Mouse (Mus musculus) lung, embryonic 16.5 days (tissue): ENCODE data around the gene Mbd5. TPM values are rescaled to one million over a fixed set of nuclear protein-coding genes. Genes with fewer than 3 reads are reported as not detected.

Experiments used
- ATAC-seq: fragments of 200-750 bp; cut with Nextera tagmentation; 2 replicates; pipeline ENCODE4 v1.8.0; 2017; ENCODE audit warnings: low read depth, mild to moderate bottlenecking, moderate library complexity
- H3K27ac ChIP-seq: fragments of 300-500 bp; sonication (generic); 2 replicates; pipeline ENCODE4 v1.5.1; 2014; ENCODE audit warnings: mild to moderate bottlenecking, control low read depth, low read length
- H3K27me3 ChIP-seq: fragments of 300-500 bp; sonication (generic); 2 replicates; pipeline ENCODE4 v1.6.1; 2014; ENCODE audit warnings: low read depth, low read length, mixed read lengths; ENCODE audit not compliant: control insufficient read depth, insufficient read depth
- H3K36me3 ChIP-seq: fragments of 300-500 bp; sonication (generic); 2 replicates; pipeline ENCODE4 v1.6.1; 2014; ENCODE audit warnings: low read length; ENCODE audit not compliant: control insufficient read depth, insufficient read depth
- H3K4me1 ChIP-seq: fragments of 300-500 bp; sonication (generic); replicated peaks from 2 replicates; pipeline ENCODE4 v1.6.1; 2014; ENCODE audit warnings: low read length, mixed read lengths; ENCODE audit not compliant: control insufficient read depth, insufficient read depth
- H3K4me2 ChIP-seq: fragments of 300-500 bp; sonication (generic); 2 replicates; pipeline ENCODE4 v1.6.1; 2014; ENCODE audit warnings: low read depth, low read length, control low read depth
- H3K4me3 ChIP-seq: fragments of 300-500 bp; sonication (generic); 2 replicates; pipeline ENCODE4 v1.5.1; 2014; ENCODE audit warnings: mild to moderate bottlenecking, low read length, control low read depth
- H3K9ac ChIP-seq: fragments of 300-500 bp; sonication (generic); 2 replicates; pipeline ENCODE4 v1.6.1; 2014; ENCODE audit warnings: low read length, control low read depth
- H3K9me3 ChIP-seq: fragments of 300-500 bp; sonication (generic); 2 replicates; pipeline ENCODE4 v1.6.1; 2016; ENCODE audit warnings: low read length; ENCODE audit not compliant: control insufficient read depth
- WGBS: fragments of 180-500 bp; shearing (Covaris S2); extraction: QIAGEN DNeasy Blood & Tissue Kit; methylation state at CpG from one replicate; pipeline ENCODE4 v1.1.7; 2014; 5-methylcytosine and 5-hydroxymethylcytosine counted together
- polyA plus RNA-seq: library from polyadenylated mRNA; unstranded; fragments of >200 nt; fragmentation: Nextera tagmentation; extraction: Ambion mirVana; gene quantifications from 2 replicates; pipeline ENCODE4 v1.2.1, GENCODE M21; 2015

The Mbd5 gene
- polyA plus RNA-seq, 1 experiment from 2014 or later, result 29.3 TPM

GRCm38 (mm10) chr2:49345786-49346185, 396.5 kb downstream of the Mbd5 start:
- H3K4me3 ChIP-seq, result no peak overlapping the region
- H3K9me3 ChIP-seq, result no peaks in the 10 kb centered on the region
- ATAC-seq, result no peak
- peaks cover 9% of the 10 kb centered on the region for H3K4me1 ChIP-seq
- no peak overlapping the region for H3K9ac ChIP-seq
- H3K27me3 ChIP-seq, result no peaks in the 10 kb centered on the region
- H3K4me2 ChIP-seq, result no peak overlapping the region
- no peaks in the 10 kb centered on the region for H3K36me3 ChIP-seq
- no peak overlapping the region for H3K27ac ChIP-seq
- WGBS, result 31% methylated on average over 2 of the region's 2 CpGs

- ATAC-seq, result peak; percentile 97
- 14% methylated on average over 5 of the region's 5 CpGs for WGBS
- no peaks in the 10 kb centered on the region for H3K36me3 ChIP-seq
- H3K4me2 ChIP-seq, result no peak overlapping the region
- peak overlapping the region; percentile 64 for H3K27ac ChIP-seq
- no peaks in the 10 kb centered on the region for H3K9me3 ChIP-seq
- H3K9ac ChIP-seq, result no peak overlapping the region
- no peak overlapping the region for H3K4me3 ChIP-seq
- no peaks in the 10 kb centered on the region for H3K27me3 ChIP-seq
- peaks cover 9% of the 10 kb centered on the region for H3K4me1 ChIP-seq
Measured at GRCm38 (mm10) chr2:49349813-49350212, 400.5 kb downstream of the Mbd5 start.

GRCm38 (mm10) chr2:49350852-49351251, 401.5 kb downstream of the Mbd5 start:
- H3K27ac ChIP-seq, result no peak overlapping the region
- peaks cover 9% of the 10 kb centered on the region for H3K4me1 ChIP-seq
- no peaks in the 10 kb centered on the region for H3K27me3 ChIP-seq
- H3K4me3 ChIP-seq, result no peak overlapping the region
- no peaks in the 10 kb centered on the region for H3K36me3 ChIP-seq
- H3K9me3 ChIP-seq, result no peaks in the 10 kb centered on the region
- 80% methylated on average over 4 of the region's 4 CpGs for WGBS
- no peak for ATAC-seq
- no peak overlapping the region for H3K4me2 ChIP-seq
- H3K9ac ChIP-seq, result no peak overlapping the region

GRCm38 (mm10) chr2:49354066-49354465, 404.8 kb downstream of the Mbd5 start:
- ATAC-seq, result no peak

GRCm38 (mm10) chr2:49355867-49356266, 406.6 kb downstream of the Mbd5 start:
- H3K9me3 ChIP-seq, result no peaks in the 10 kb centered on the region
- no peak overlapping the region for H3K4me3 ChIP-seq
- H3K4me1 ChIP-seq, result no peaks in the 10 kb centered on the region
- no peaks in the 10 kb centered on the region for H3K27me3 ChIP-seq
- WGBS, result 66% methylated on average over 8 of the region's 8 CpGs
- peak; percentile 58 for ATAC-seq
- no peak overlapping the region for H3K9ac ChIP-seq
- no peak overlapping the region for H3K27ac ChIP-seq
- no peak overlapping the region for H3K4me2 ChIP-seq
- no peaks in the 10 kb centered on the region for H3K36me3 ChIP-seq

More at GRCm38 (mm10) chr2:49354066-49354465, 404.8 kb downstream of the Mbd5 start:
- Histone ChIP-seq H3K4me1 (peaks cover 8% of the 10 kb centered on the region), H3K4me3 (no peak overlapping the region), H3K27me3 (no peaks in the 10 kb centered on the region), H3K9me3 (no peaks in the 10 kb centered on the region), H3K36me3 (no peaks in the 10 kb centered on the region), H3K9ac (no peak overlapping the region), H3K4me2 (no peak overlapping the region), H3K27ac (no peak overlapping the region)
- WGBS, result 60% methylated on average over 1 of the region's 1 CpGs

GRCm38 (mm10) chr2:49358128-49358814, 409.0 kb downstream of the Mbd5 start:
- H3K9me3 ChIP-seq, result no peaks in the 10 kb centered on the region
- WGBS, result 75% methylated on average over 7 of the region's 7 CpGs
- H3K27ac ChIP-seq, result no peak overlapping the region
- no peaks in the 10 kb centered on the region for H3K4me1 ChIP-seq
- ATAC-seq, result no peak
- no peaks in the 10 kb centered on the region for H3K27me3 ChIP-seq
- no peak overlapping the region for H3K9ac ChIP-seq
- no peak overlapping the region for H3K4me2 ChIP-seq
- H3K36me3 ChIP-seq, result no peaks in the 10 kb centered on the region
- H3K4me3 ChIP-seq, result no peak overlapping the region

- Histone ChIP-seq H3K4me1 (no peaks in the 10 kb centered on the region), H3K27me3 (no peaks in the 10 kb centered on the region), H3K4me3 (no peak overlapping the region), H3K36me3 (no peaks in the 10 kb centered on the region), H3K9ac (no peak overlapping the region), H3K9me3 (no peaks in the 10 kb centered on the region), H3K4me2 (no peak overlapping the region), H3K27ac (no peak overlapping the region)
- no peak; the same call in 1 of the 2 replicates for ATAC-seq
- WGBS, result 63% methylated on average over 4 of the region's 4 CpGs
Measured at GRCm38 (mm10) chr2:49358839-49359520, 409.7 kb downstream of the Mbd5 start.

GRCm38 (mm10) chr2:49359706-49360105, 410.4 kb downstream of the Mbd5 start:
- Histone ChIP-seq H3K4me2 (no peak overlapping the region), H3K36me3 (no peaks in the 10 kb centered on the region), H3K27ac (no peak overlapping the region), H3K4me3 (no peak overlapping the region), H3K9me3 (no peaks in the 10 kb centered on the region), H3K4me1 (no peaks in the 10 kb centered on the region), H3K9ac (no peak overlapping the region), H3K27me3 (no peaks in the 10 kb centered on the region)
- WGBS, result 45% methylated on average over 4 of the region's 4 CpGs
- ATAC-seq, result no peak

- no peaks in the 10 kb centered on the region for H3K9me3 ChIP-seq
- no peak overlapping the region for H3K4me2 ChIP-seq
- no peak overlapping the region for H3K4me3 ChIP-seq
- no peaks in the 10 kb centered on the region for H3K36me3 ChIP-seq
- no peak overlapping the region for H3K9ac ChIP-seq
- 41% methylated on average over 5 of the region's 5 CpGs for WGBS
- H3K4me1 ChIP-seq, result no peaks in the 10 kb centered on the region
- no peaks in the 10 kb centered on the region for H3K27me3 ChIP-seq
- no peak overlapping the region for H3K27ac ChIP-seq
- ATAC-seq, result no peak
Measured at GRCm38 (mm10) chr2:49364546-49364945, 415.2 kb downstream of the Mbd5 start.
